Mouse (Mus musculus) liver, embryonic 13.5 days (tissue): ENCODE results near the gene Mdm4. TPM values are rescaled to one million over a fixed set of nuclear protein-coding genes. Genes with fewer than 3 reads are reported as not detected.

Source experiments
- ATAC-seq: fragments of 200-750 bp; cut with Nextera tagmentation; 2 replicates; pipeline ENCODE4 v1.8.0; 2017; ENCODE audit warnings: low read depth, mild to moderate bottlenecking, moderate number of reproducible peaks, moderate library complexity
- DNase-seq: peaks from one replicate; pipeline ENCODE4 v3.0.0; 2022
- H3K27ac ChIP-seq: fragments of 300-500 bp; sonication (generic); 2 replicates; pipeline ENCODE4 v1.5.1; 2015; ENCODE audit warnings: moderate library complexity, mild to moderate bottlenecking, inconsistent platforms
- H3K27me3 ChIP-seq: fragments of 300-500 bp; sonication (generic); 2 replicates; pipeline ENCODE4 v1.6.1; 2015; ENCODE audit warnings: mild to moderate bottlenecking, inconsistent platforms
- H3K36me3 ChIP-seq: fragments of 300-500 bp; sonication (generic); 2 replicates; pipeline ENCODE4 v1.6.1; 2015; ENCODE audit warnings: mild to moderate bottlenecking, inconsistent platforms
- H3K4me1 ChIP-seq: fragments of 300-500 bp; sonication (generic); replicated peaks from 2 replicates; pipeline ENCODE4 v1.6.1; 2015; ENCODE audit warnings: inconsistent platforms
- H3K4me2 ChIP-seq: fragments of 300-500 bp; sonication (generic); 2 replicates; pipeline ENCODE4 v1.6.1; 2015; ENCODE audit warnings: inconsistent platforms, mild to moderate bottlenecking, moderate library complexity
- H3K4me3 ChIP-seq: fragments of 300-500 bp; sonication (generic); replicated peaks from 2 replicates; pipeline ENCODE4 v1.5.1; 2015; ENCODE audit warnings: mild to moderate bottlenecking, inconsistent platforms
- H3K9ac ChIP-seq: fragments of 300-500 bp; sonication (generic); 2 replicates; pipeline ENCODE4 v1.6.1; 2015; ENCODE audit warnings: mild to moderate bottlenecking, inconsistent platforms
- H3K9me3 ChIP-seq: fragments of 300-500 bp; sonication (generic); replicated peaks from 2 replicates; pipeline ENCODE4 v1.6.1; 2016; ENCODE audit warnings: inconsistent platforms
- WGBS: fragments of 180-500 bp; shearing (Covaris S2); methylation state at CpG from one replicate; pipeline ENCODE4 v1.1.7; 2015; ENCODE audit not compliant: insufficient replicate concordance; 5-methylcytosine and 5-hydroxymethylcytosine counted together
- polyA plus RNA-seq: library from polyadenylated mRNA; unstranded; fragments of >200 nt; fragmentation: Nextera tagmentation; extraction: Ambion mirVana; gene quantifications from 2 replicates; pipeline ENCODE4 v1.2.1, GENCODE M21; 2015

Gene Mdm4
- polyA plus RNA-seq, 1 experiment from 2014 or later: 16.8 TPM

- no peaks in the 10 kb centered on the region for H3K4me1 ChIP-seq
- H3K36me3 ChIP-seq: peaks cover 46% of the 10 kb centered on the region
- H3K4me2 ChIP-seq: no peak overlapping the region
- WGBS: 71% methylated on average over 6 of the region's 6 CpGs
- no peaks in the 10 kb centered on the region for H3K27me3 ChIP-seq
- no peaks in the 10 kb centered on the region for H3K9me3 ChIP-seq
- no peak overlapping the region for H3K27ac ChIP-seq
- H3K9ac ChIP-seq: no peak overlapping the region
- no peak overlapping the region for H3K4me3 ChIP-seq
- ATAC-seq: no peak
- no peak for DNase-seq
Observed at GRCm38 (mm10) chr1:132981232-132981631, 49.1 kb downstream of the Mdm4 start.

GRCm38 (mm10) chr1:132977402-132977801 is 53.0 kb downstream of the Mdm4 start:
- Histone ChIP-seq H3K9ac (no peak overlapping the region), H3K36me3 (peaks cover 13% of the 10 kb centered on the region; the same call in 1 of the 2 replicates), H3K4me1 (no peaks in the 10 kb centered on the region), H3K4me2 (no peak overlapping the region), H3K4me3 (no peak overlapping the region), H3K27ac (no peak overlapping the region), H3K27me3 (no peaks in the 10 kb centered on the region), H3K9me3 (no peaks in the 10 kb centered on the region)
- ATAC-seq (no peak), DNase-seq (no peak)
- WGBS: 59% methylated on average over 1 of the region's 1 CpGs

- no peaks in the 10 kb centered on the region for H3K27me3 ChIP-seq
- no peak overlapping the region for H3K4me2 ChIP-seq
- H3K27ac ChIP-seq: no peak overlapping the region
- no peaks in the 10 kb centered on the region for H3K9me3 ChIP-seq
- H3K4me3 ChIP-seq: no peak overlapping the region
- DNase-seq (peak; percentile 28), ATAC-seq (no peak)
- WGBS: 18% methylated on average over 6 of the region's 6 CpGs
- no peaks in the 10 kb centered on the region for H3K4me1 ChIP-seq
- no peak overlapping the region for H3K9ac ChIP-seq
- no peaks in the 10 kb centered on the region for H3K36me3 ChIP-seq
Observed at GRCm38 (mm10) chr1:132968659-132969058, 61.7 kb downstream of the Mdm4 start.

- Histone ChIP-seq H3K27me3 (no peaks in the 10 kb centered on the region), H3K4me2 (no peak overlapping the region), H3K4me1 (no peaks in the 10 kb centered on the region), H3K36me3 (no peaks in the 10 kb centered on the region), H3K4me3 (no peak overlapping the region), H3K9ac (no peak overlapping the region), H3K27ac (no peak overlapping the region), H3K9me3 (no peaks in the 10 kb centered on the region)
- WGBS: 52% methylated on average over 4 of the region's 4 CpGs
- DNase-seq (no peak), ATAC-seq (no peak)
Observed at GRCm38 (mm10) chr1:132964691-132965090, 65.7 kb downstream of the Mdm4 start.

GRCm38 (mm10) chr1:132964106-132964505 is 66.3 kb downstream of the Mdm4 start:
- no peak for DNase-seq
- H3K9ac ChIP-seq: no peak overlapping the region
- H3K36me3 ChIP-seq: no peaks in the 10 kb centered on the region
- no peak for ATAC-seq
- H3K4me1 ChIP-seq: no peaks in the 10 kb centered on the region
- 63% methylated on average over 2 of the region's 2 CpGs for WGBS
- H3K27ac ChIP-seq: no peak overlapping the region
- no peaks in the 10 kb centered on the region for H3K9me3 ChIP-seq
- no peaks in the 10 kb centered on the region for H3K27me3 ChIP-seq
- no peak overlapping the region for H3K4me3 ChIP-seq
- no peak overlapping the region for H3K4me2 ChIP-seq

GRCm38 (mm10) chr1:132961751-132962150 is 68.6 kb downstream of the Mdm4 start:
- Histone ChIP-seq H3K4me1 (no peaks in the 10 kb centered on the region), H3K27me3 (no peaks in the 10 kb centered on the region), H3K36me3 (no peaks in the 10 kb centered on the region), H3K4me2 (no peak overlapping the region), H3K9ac (no peak overlapping the region), H3K9me3 (no peaks in the 10 kb centered on the region), H3K27ac (no peak overlapping the region), H3K4me3 (no peak overlapping the region)
- DNase-seq (no peak), ATAC-seq (no peak)
- WGBS: 73% methylated on average over 3 of the region's 3 CpGs

GRCm38 (mm10) chr1:132956809-132957208 is 73.6 kb downstream of the Mdm4 start:
- peak; percentile 61 for ATAC-seq
- 64% methylated on average over 5 of the region's 5 CpGs for WGBS

GRCm38 (mm10) chr1:132947811-132948210 is 82.5 kb downstream of the Mdm4 start:
- H3K27ac ChIP-seq: no peak overlapping the region
- no peaks in the 10 kb centered on the region for H3K27me3 ChIP-seq
- whole genome bisulfite sequencing: 51% methylated on average over 7 of the region's 7 CpGs
- no peak overlapping the region for H3K9ac ChIP-seq
- 0 out of 2 replicates have a peak, but pooled peaks cover 2% of the 10 kb centered on the region for H3K4me1 ChIP-seq
- no peaks in the 10 kb centered on the region for H3K9me3 ChIP-seq
- no peaks in the 10 kb centered on the region for H3K36me3 ChIP-seq
- H3K4me3 ChIP-seq: no peak overlapping the region
- ATAC-seq: no peak
- no peak for DNase-seq
- no peak overlapping the region for H3K4me2 ChIP-seq

More at GRCm38 (mm10) chr1:132956809-132957208, 73.6 kb downstream of the Mdm4 start:
- Histone ChIP-seq H3K4me1 (0 out of 2 replicates have a peak, but pooled peaks cover 2% of the 10 kb centered on the region), H3K4me3 (no peak overlapping the region), H3K9ac (no peak overlapping the region; the same call in 1 of the 2 replicates), H3K27me3 (no peaks in the 10 kb centered on the region), H3K4me2 (no peak overlapping the region), H3K27ac (peak overlapping the region; percentile 29; the same call in 1 of the 2 replicates), H3K36me3 (no peaks in the 10 kb centered on the region), H3K9me3 (no peaks in the 10 kb centered on the region)
- DNase-seq: no peak

GRCm38 (mm10) chr1:132945826-132946225 is 84.5 kb downstream of the Mdm4 start:
- Histone ChIP-seq H3K9ac (no peak overlapping the region), H3K27ac (no peak overlapping the region), H3K4me3 (no peak overlapping the region), H3K4me2 (no peak overlapping the region), H3K9me3 (no peaks in the 10 kb centered on the region), H3K36me3 (no peaks in the 10 kb centered on the region), H3K27me3 (no peaks in the 10 kb centered on the region), H3K4me1 (no peaks in the 10 kb centered on the region)
- ATAC-seq (no peak), DNase-seq (no peak)
- WGBS: 66% methylated on average over 8 of the region's 8 CpGs

GRCm38 (mm10) chr1:132938975-132939374 is 91.4 kb downstream of the Mdm4 start:
- no peak overlapping the region for H3K4me3 ChIP-seq
- H3K4me2 ChIP-seq: no peak overlapping the region
- no peaks in the 10 kb centered on the region for H3K4me1 ChIP-seq
- H3K27ac ChIP-seq: no peak overlapping the region
- ATAC-seq (no peak), DNase-seq (no peak)
- H3K27me3 ChIP-seq: no peaks in the 10 kb centered on the region
- WGBS: 60% methylated on average over 8 of the region's 8 CpGs
- H3K36me3 ChIP-seq: no peaks in the 10 kb centered on the region
- H3K9ac ChIP-seq: no peak overlapping the region
- no peaks in the 10 kb centered on the region for H3K9me3 ChIP-seq

- H3K4me1 ChIP-seq: no peaks in the 10 kb centered on the region
- no peak overlapping the region for H3K4me2 ChIP-seq
- 73% methylated on average over 26 of the region's 26 CpGs for WGBS
- H3K4me3 ChIP-seq: no peak overlapping the region
- no peak overlapping the region for H3K9ac ChIP-seq
- DNase-seq (no peak), ATAC-seq (no peak)
- no peaks in the 10 kb centered on the region for H3K36me3 ChIP-seq
- no peak overlapping the region for H3K27ac ChIP-seq
- H3K9me3 ChIP-seq: no peaks in the 10 kb centered on the region
- no peaks in the 10 kb centered on the region for H3K27me3 ChIP-seq
Observed at GRCm38 (mm10) chr1:132937296-132938030, 92.9 kb downstream of the Mdm4 start.

- WGBS: 27% methylated on average over 7 of the region's 7 CpGs
- Histone ChIP-seq H3K4me2 (no peak overlapping the region), H3K27me3 (no peaks in the 10 kb centered on the region), H3K9ac (no peak overlapping the region), H3K27ac (no peak overlapping the region), H3K36me3 (no peaks in the 10 kb centered on the region), H3K4me3 (no peak overlapping the region), H3K9me3 (no peaks in the 10 kb centered on the region), H3K4me1 (no peaks in the 10 kb centered on the region)
- ATAC-seq (no peak), DNase-seq (no peak)
Observed at GRCm38 (mm10) chr1:132934856-132935255, 95.5 kb downstream of the Mdm4 start.
